Mouse (Mus musculus): ENCODE results near the gene Pbx1. TPM values are rescaled to one million over a fixed set of nuclear protein-coding genes. Genes with fewer than 3 reads are reported as not detected.

Gene Pbx1
- polyA plus RNA-seq, 1 experiment, result 12.2 TPM

- H3K4me1 ChIP-seq (ENCODE audit: control insufficient read depth, insufficient read depth, low read length), result no peaks in the 10 kb centered on the region
- 83% methylated on average over 12 of the region's 12 CpGs for WGBS
- H3K4me3 ChIP-seq (replicated peaks; ENCODE audit: control insufficient read depth, low read depth, low read length), result no peak overlapping the region
- TF ChIP-seq CTCF (IDR thresholded peaks at IDR 0.05; ENCODE audit: control insufficient read depth, insufficient read depth, low read length), result no peak
- no peak for TF ChIP-seq POLR2A (IDR thresholded peaks at IDR 0.05; ENCODE audit: borderline replicate concordance, control insufficient read depth, low read depth, low read length)
- H3K27ac ChIP-seq (ENCODE audit: control insufficient read depth, insufficient read depth, low read depth, low read length, poor library complexity), result no peak overlapping the region
These were observed 26.3 kb downstream of the Pbx1 start for GRCm38 (mm10) chr1:168405645-168406290.

GRCm38 (mm10) chr1:168403529-168403928 is 28.5 kb downstream of the Pbx1 start:
- H3K4me3 ChIP-seq (replicated peaks; ENCODE audit: control insufficient read depth, low read depth, low read length), result no peak overlapping the region
- H3K27ac ChIP-seq (ENCODE audit: control insufficient read depth, insufficient read depth, low read depth, low read length, poor library complexity), result no peak overlapping the region
- TF ChIP-seq POLR2A (IDR thresholded peaks at IDR 0.05; ENCODE audit: borderline replicate concordance, control insufficient read depth, low read depth, low read length) (no peak), CTCF (IDR thresholded peaks at IDR 0.05; ENCODE audit: control insufficient read depth, insufficient read depth, low read length) (no peak)
- WGBS, result 90% methylated on average over 2 of the region's 2 CpGs
- H3K4me1 ChIP-seq (ENCODE audit: control insufficient read depth, insufficient read depth, low read length), result no peaks in the 10 kb centered on the region

- WGBS, result 83% methylated on average over 7 of the region's 7 CpGs
- TF ChIP-seq POLR2A (IDR thresholded peaks at IDR 0.05; ENCODE audit: borderline replicate concordance, control insufficient read depth, low read depth, low read length) (no peak), CTCF (IDR thresholded peaks at IDR 0.05; ENCODE audit: control insufficient read depth, insufficient read depth, low read length) (no peak)
- Histone ChIP-seq H3K27ac (ENCODE audit: control insufficient read depth, insufficient read depth, low read depth, low read length, poor library complexity) (no peak overlapping the region), H3K4me3 (replicated peaks; ENCODE audit: control insufficient read depth, low read depth, low read length) (no peak overlapping the region), H3K4me1 (ENCODE audit: control insufficient read depth, insufficient read depth, low read length) (no peaks in the 10 kb centered on the region)
These were observed 29.4 kb downstream of the Pbx1 start for GRCm38 (mm10) chr1:168402683-168403082.

GRCm38 (mm10) chr1:168395523-168396159 is 36.4 kb downstream of the Pbx1 start:
- Histone ChIP-seq H3K4me1 (ENCODE audit: control insufficient read depth, insufficient read depth, low read length) (no peaks in the 10 kb centered on the region), H3K4me3 (replicated peaks; ENCODE audit: control insufficient read depth, low read depth, low read length) (no peak overlapping the region), H3K27ac (ENCODE audit: control insufficient read depth, insufficient read depth, low read depth, low read length, poor library complexity) (no peak overlapping the region)
- no peak for TF ChIP-seq POLR2A (IDR thresholded peaks at IDR 0.05; ENCODE audit: borderline replicate concordance, control insufficient read depth, low read depth, low read length)
- TF ChIP-seq CTCF (IDR thresholded peaks at IDR 0.05; ENCODE audit: control insufficient read depth, insufficient read depth, low read length), result no peak
- WGBS, result 83% methylated on average over 3 of the region's 3 CpGs

- Histone ChIP-seq H3K4me3 (replicated peaks; ENCODE audit: control insufficient read depth, low read depth, low read length) (no peak overlapping the region), H3K4me1 (ENCODE audit: control insufficient read depth, insufficient read depth, low read length) (no peaks in the 10 kb centered on the region; the same call in 1 of the 2 replicates), H3K27ac (ENCODE audit: control insufficient read depth, insufficient read depth, low read depth, low read length, poor library complexity) (no peak overlapping the region)
- WGBS, result 79% methylated on average over 6 of the region's 6 CpGs
- no peak for TF ChIP-seq POLR2A (IDR thresholded peaks at IDR 0.05; ENCODE audit: borderline replicate concordance, control insufficient read depth, low read depth, low read length)
- TF ChIP-seq CTCF (IDR thresholded peaks at IDR 0.05; ENCODE audit: control insufficient read depth, insufficient read depth, low read length), result no peak
These were observed 37.5 kb downstream of the Pbx1 start for GRCm38 (mm10) chr1:168394535-168394934.

- TF ChIP-seq POLR2A (IDR thresholded peaks at IDR 0.05; ENCODE audit: borderline replicate concordance, control insufficient read depth, low read depth, low read length), result no peak
- no peak for TF ChIP-seq CTCF (IDR thresholded peaks at IDR 0.05; ENCODE audit: control insufficient read depth, insufficient read depth, low read length)
- WGBS, result 73% methylated on average over 4 of the region's 4 CpGs
These were observed 38.6 kb downstream of the Pbx1 start for GRCm38 (mm10) chr1:168393456-168393855.

GRCm38 (mm10) chr1:168392500-168392853 is 39.6 kb downstream of the Pbx1 start:
- 76% methylated on average over 5 of the region's 5 CpGs for WGBS
- Histone ChIP-seq H3K4me3 (replicated peaks; ENCODE audit: control insufficient read depth, low read depth, low read length) (no peak overlapping the region), H3K4me1 (ENCODE audit: control insufficient read depth, insufficient read depth, low read length) (no peaks in the 10 kb centered on the region; the same call in 1 of the 2 replicates), H3K27ac (ENCODE audit: control insufficient read depth, insufficient read depth, low read depth, low read length, poor library complexity) (no peak overlapping the region)
- TF ChIP-seq POLR2A (IDR thresholded peaks at IDR 0.05; ENCODE audit: borderline replicate concordance, control insufficient read depth, low read depth, low read length) (no peak), CTCF (IDR thresholded peaks at IDR 0.05; ENCODE audit: control insufficient read depth, insufficient read depth, low read length) (no peak)

More at GRCm38 (mm10) chr1:168393456-168393855, 38.6 kb downstream of the Pbx1 start:
- Histone ChIP-seq H3K4me1 (ENCODE audit: control insufficient read depth, insufficient read depth, low read length) (no peaks in the 10 kb centered on the region; the same call in 1 of the 2 replicates), H3K4me3 (replicated peaks; ENCODE audit: control insufficient read depth, low read depth, low read length) (no peak overlapping the region), H3K27ac (ENCODE audit: control insufficient read depth, insufficient read depth, low read depth, low read length, poor library complexity) (no peak overlapping the region)

- 46% methylated on average over 20 of the region's 20 CpGs for WGBS
- no peaks in the 10 kb centered on the region; the same call in 1 of the 2 replicates for H3K4me1 ChIP-seq (ENCODE audit: control insufficient read depth, insufficient read depth, low read length)
These were observed 40.2 kb downstream of the Pbx1 start for GRCm38 (mm10) chr1:168391617-168392499.

More at GRCm38 (mm10) chr1:168391617-168392499, 40.2 kb downstream of the Pbx1 start:
- TF ChIP-seq CTCF (IDR thresholded peaks at IDR 0.05; ENCODE audit: control insufficient read depth, insufficient read depth, low read length) (no peak), POLR2A (IDR thresholded peaks at IDR 0.05; ENCODE audit: borderline replicate concordance, control insufficient read depth, low read depth, low read length) (no peak)
- Histone ChIP-seq H3K4me3 (replicated peaks; ENCODE audit: control insufficient read depth, low read depth, low read length) (no peak overlapping the region), H3K27ac (ENCODE audit: control insufficient read depth, insufficient read depth, low read depth, low read length, poor library complexity) (no peak overlapping the region)
